Mouse (Mus musculus) heart, embryonic 11.5 days (tissue): Measurements from ENCODE around the gene Rnf128. TPM values are rescaled to one million over a fixed set of nuclear protein-coding genes. Genes with fewer than 3 reads are reported as not detected.

ENCODE experiments used
- ATAC-seq: fragments of 200-750 bp; cut with Nextera tagmentation; replicated peaks from 2 replicates; pipeline ENCODE4 v1.8.0; 2017; ENCODE audit warnings: moderate library complexity; ENCODE audit not compliant: insufficient number of reproducible peaks, low FRiP score, low TSS enrichment
- H3K27ac ChIP-seq: fragments of 300-500 bp; sonication (generic); 2 replicates; pipeline ENCODE4 v1.5.1; 2014; ENCODE audit warnings: mild to moderate bottlenecking, low read depth, low read length
- H3K27me3 ChIP-seq: fragments of 300-500 bp; sonication (generic); 2 replicates; pipeline ENCODE4 v1.6.1; 2014; ENCODE audit warnings: mild to moderate bottlenecking, low read length, mixed read lengths; ENCODE audit not compliant: control insufficient read depth, insufficient read depth
- H3K36me3 ChIP-seq: fragments of 300-500 bp; sonication (generic); 2 replicates; pipeline ENCODE4 v1.6.1; 2014; ENCODE audit warnings: mild to moderate bottlenecking, low read length, moderate library complexity, mixed read lengths; ENCODE audit not compliant: control insufficient read depth, insufficient read depth
- H3K4me1 ChIP-seq: fragments of 300-500 bp; sonication (generic); 2 replicates; pipeline ENCODE4 v1.6.1; 2014; ENCODE audit warnings: low read length; ENCODE audit not compliant: control insufficient read depth, insufficient read depth
- H3K4me2 ChIP-seq: fragments of 300-500 bp; sonication (generic); 2 replicates; pipeline ENCODE4 v1.6.1; 2014; ENCODE audit warnings: mild to moderate bottlenecking, moderate library complexity
- H3K4me3 ChIP-seq: fragments of 300-500 bp; sonication (generic); 2 replicates; pipeline ENCODE4 v1.5.1; 2014; ENCODE audit warnings: low read depth, low read length
- H3K9ac ChIP-seq: fragments of 300-500 bp; sonication (generic); 2 replicates; pipeline ENCODE4 v1.6.1; 2014; ENCODE audit warnings: mild to moderate bottlenecking, low read depth, low read length, moderate library complexity
- H3K9me3 ChIP-seq: fragments of 300-500 bp; sonication (generic); replicated peaks from 2 replicates; pipeline ENCODE4 v1.6.1; 2016; ENCODE audit warnings: low read length; ENCODE audit not compliant: control insufficient read depth
- WGBS: fragments of 180-500 bp; shearing (Covaris S2); extraction: QIAGEN DNeasy Blood & Tissue Kit; methylation state at CpG from one replicate; pipeline ENCODE4 v1.1.7; 2014; ENCODE audit not compliant: insufficient replicate concordance; 5-methylcytosine and 5-hydroxymethylcytosine counted together
- polyA plus RNA-seq: library from polyadenylated mRNA; unstranded; fragments of >200 nt; fragmentation: Nextera tagmentation; extraction: Ambion mirVana; gene quantifications from 2 replicates; pipeline ENCODE4 v1.2.1, GENCODE M21; 2014

Rnf128 gene
- polyA plus RNA-seq, 1 experiment from 2014 or later = 27.6 TPM

DNA sequence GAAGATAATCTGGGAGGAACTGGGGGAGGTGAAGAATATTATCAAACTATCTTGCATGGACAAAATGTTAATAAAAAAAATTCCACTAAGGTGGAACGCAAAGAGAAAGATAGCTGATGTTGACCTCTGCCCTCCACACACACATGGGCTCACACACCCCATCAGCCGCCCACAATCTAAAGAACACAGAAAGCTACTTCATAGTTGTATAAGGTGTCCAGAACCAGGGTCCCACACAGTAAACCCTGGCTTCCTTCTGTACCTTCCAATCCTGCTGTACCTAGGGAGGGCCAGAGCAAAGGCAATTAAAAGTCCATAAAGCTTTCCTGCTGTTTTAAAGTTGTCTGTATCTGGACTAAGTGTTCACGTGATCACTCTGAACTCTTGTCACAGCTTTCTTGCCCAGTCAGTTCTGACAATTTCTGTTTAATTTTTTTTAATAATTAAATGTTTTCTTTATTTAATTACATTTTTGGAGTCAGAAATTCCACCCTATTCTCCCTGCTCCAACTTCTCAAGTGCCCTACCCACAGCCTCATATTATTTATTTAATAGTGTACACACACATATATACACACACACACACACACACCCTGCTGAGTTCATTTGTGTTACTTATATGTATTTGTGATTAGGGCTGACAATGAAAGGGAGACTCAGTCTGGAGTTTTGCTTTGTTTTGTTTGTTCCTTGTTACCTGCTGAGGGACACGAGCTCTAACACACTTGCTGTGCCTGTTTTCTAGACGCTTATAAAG is 25.3 kb upstream of the Rnf128 start:
- Histone ChIP-seq H3K27me3 (no peaks in the 10 kb centered on the region), H3K4me1 (no peaks in the 10 kb centered on the region), H3K36me3 (no peaks in the 10 kb centered on the region), H3K9ac (no peak overlapping the region), H3K4me3 (no peak overlapping the region), H3K9me3 (no peaks in the 10 kb centered on the region), H3K27ac (no peak overlapping the region), H3K4me2 (no peak overlapping the region)
- no peak for ATAC-seq
- WGBS = 71% methylated on average over 5 of the region's 5 CpGs

DNA sequence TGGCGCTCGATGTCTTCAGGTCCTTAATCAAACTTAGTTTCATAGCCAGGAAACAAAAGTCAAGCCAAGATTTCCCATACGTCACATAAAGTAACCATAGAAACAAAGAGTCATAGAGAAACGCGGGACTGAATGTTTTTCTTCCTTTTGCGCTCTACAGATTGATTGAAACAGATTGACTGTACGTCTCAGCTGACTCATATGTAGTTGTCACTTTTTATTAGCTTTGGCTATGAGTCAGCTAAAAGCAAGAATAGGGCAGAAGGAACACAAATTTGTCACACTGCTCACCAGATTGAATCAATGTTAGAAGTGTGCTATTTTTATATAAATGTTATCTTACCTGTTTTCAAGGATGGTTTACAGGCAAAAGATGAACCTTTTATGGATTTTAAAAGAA is 19.4 kb upstream of the Rnf128 start:
- H3K9ac ChIP-seq = no peak overlapping the region
- no peak overlapping the region for H3K4me3 ChIP-seq
- no peaks in the 10 kb centered on the region for H3K27me3 ChIP-seq
- H3K9me3 ChIP-seq = no peaks in the 10 kb centered on the region
- no peak for ATAC-seq
- no peaks in the 10 kb centered on the region for H3K36me3 ChIP-seq
- H3K27ac ChIP-seq = no peak overlapping the region
- no peaks in the 10 kb centered on the region for H3K4me1 ChIP-seq
- no peak overlapping the region for H3K4me2 ChIP-seq
- WGBS = 73% methylated on average over 7 of the region's 7 CpGs

DNA sequence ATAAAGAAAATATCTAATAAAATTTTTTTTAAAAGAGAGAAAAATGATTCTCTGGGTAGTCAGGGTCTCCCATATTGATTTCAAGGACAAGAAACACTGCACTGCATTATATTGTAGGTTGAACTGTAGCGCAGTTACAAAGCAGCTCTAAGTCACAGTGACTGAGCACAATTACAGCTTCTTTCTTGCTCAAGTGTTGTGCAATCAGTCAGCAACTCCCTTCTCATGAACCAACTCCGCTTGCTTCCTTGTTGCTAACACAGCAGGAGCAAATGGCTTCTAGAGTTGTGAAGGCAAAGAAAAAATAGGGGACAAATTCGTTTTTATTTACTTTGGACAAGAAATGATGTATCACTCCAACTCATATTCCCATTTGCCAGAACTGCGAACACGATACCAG is 12.7 kb upstream of the Rnf128 start:
- WGBS = 79% methylated on average over 5 of the region's 5 CpGs
- H3K36me3 ChIP-seq = no peaks in the 10 kb centered on the region
- H3K4me1 ChIP-seq = no peaks in the 10 kb centered on the region
- H3K4me2 ChIP-seq = no peak overlapping the region
- H3K9ac ChIP-seq = no peak overlapping the region
- ATAC-seq = no peak
- H3K4me3 ChIP-seq = no peak overlapping the region
- H3K27me3 ChIP-seq = no peaks in the 10 kb centered on the region
- no peaks in the 10 kb centered on the region for H3K9me3 ChIP-seq
- H3K27ac ChIP-seq = no peak overlapping the region

DNA sequence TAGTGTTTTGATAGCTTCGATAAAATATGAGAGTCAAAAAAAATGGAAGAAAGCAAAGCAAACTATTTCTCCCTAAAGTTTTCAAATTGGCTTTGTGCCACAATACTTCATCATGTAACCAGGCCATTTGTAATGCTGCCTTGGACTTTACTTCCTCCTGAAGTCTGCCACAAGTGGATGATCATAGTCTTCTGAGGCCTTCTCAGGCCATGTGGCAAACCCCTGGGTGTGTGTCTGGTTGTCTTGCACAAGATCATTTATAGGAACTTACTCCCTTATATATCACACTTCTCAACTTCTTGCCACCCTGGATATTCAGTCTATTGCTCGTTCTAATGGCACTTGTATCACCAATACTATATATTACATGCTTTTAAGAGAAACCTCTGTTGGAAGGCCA is 11.0 kb upstream of the Rnf128 start:
- no peaks in the 10 kb centered on the region for H3K36me3 ChIP-seq
- no peak overlapping the region for H3K4me3 ChIP-seq
- no peaks in the 10 kb centered on the region for H3K4me1 ChIP-seq
- ATAC-seq = no peak
- H3K4me2 ChIP-seq = no peak overlapping the region
- 65% methylated on average over 2 of the region's 2 CpGs for WGBS
- no peaks in the 10 kb centered on the region for H3K27me3 ChIP-seq
- H3K9ac ChIP-seq = no peak overlapping the region
- no peaks in the 10 kb centered on the region for H3K9me3 ChIP-seq
- H3K27ac ChIP-seq = no peak overlapping the region

DNA sequence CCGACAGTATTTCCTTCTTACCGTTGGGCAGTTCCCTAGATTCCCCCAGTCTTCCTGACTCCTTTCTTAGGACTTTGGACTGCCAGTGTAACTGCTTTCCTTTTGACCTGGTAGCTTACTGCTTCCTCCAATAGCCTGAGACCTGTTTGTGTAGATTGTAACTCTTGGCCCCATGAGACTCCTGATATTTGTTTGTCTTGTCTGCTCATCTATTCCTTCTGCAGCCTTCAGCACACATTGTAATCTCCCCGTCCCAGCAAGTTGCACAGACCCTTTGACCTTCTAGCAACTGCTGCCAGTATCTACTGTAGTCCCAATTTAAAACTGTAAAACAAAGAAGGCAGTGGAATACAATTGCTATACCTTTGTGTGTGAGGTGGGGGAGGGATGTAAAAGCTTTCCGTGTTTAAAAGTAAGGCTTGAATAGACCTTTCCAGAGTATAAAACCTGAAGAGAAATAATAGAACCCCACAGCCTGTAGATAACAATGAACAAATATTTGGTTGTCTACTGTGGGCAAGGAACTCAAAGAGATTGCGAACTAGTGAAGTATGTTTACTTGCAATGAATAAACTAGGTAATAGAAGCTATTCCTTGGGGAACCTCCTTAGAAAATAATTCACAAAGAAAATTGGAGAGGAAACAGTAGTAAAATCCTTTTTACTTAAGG is 726 bp upstream of the Rnf128 start:
- H3K4me2 ChIP-seq = no peak overlapping the region
- no peak overlapping the region for H3K9ac ChIP-seq
- no peak overlapping the region for H3K27ac ChIP-seq
- H3K27me3 ChIP-seq = no peaks in the 10 kb centered on the region
- 63% methylated on average over 5 of the region's 5 CpGs for WGBS
- ATAC-seq = no peak
- no peaks in the 10 kb centered on the region for H3K4me1 ChIP-seq
- H3K36me3 ChIP-seq = no peaks in the 10 kb centered on the region
- no peak overlapping the region for H3K4me3 ChIP-seq
- no peaks in the 10 kb centered on the region for H3K9me3 ChIP-seq

DNA sequence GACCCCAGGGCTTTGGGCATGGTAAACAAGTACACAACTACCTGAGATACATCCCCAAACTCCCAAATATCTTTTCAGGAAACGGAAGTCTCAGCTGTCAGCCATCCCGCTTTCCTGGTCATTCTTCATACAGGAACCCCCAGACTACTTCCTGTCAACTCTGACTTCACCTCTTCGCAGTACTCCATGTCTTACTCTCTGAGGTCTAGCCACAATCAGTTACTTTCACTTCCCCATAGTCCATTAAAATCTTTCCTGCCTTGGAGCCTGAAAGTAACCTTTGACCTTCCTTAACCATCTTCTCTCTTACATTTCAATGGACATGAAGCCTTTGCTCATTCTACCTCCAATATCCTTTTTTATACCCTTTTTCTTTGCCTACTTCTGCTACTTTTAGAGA is 6.9 kb downstream of the Rnf128 start:
- WGBS = 83% methylated on average over 3 of the region's 3 CpGs
- Histone ChIP-seq H3K4me1 (no peaks in the 10 kb centered on the region), H3K4me3 (no peak overlapping the region), H3K9ac (no peak overlapping the region), H3K9me3 (no peaks in the 10 kb centered on the region), H3K4me2 (no peak overlapping the region), H3K27me3 (no peaks in the 10 kb centered on the region), H3K27ac (no peak overlapping the region), H3K36me3 (no peaks in the 10 kb centered on the region)
- no peak for ATAC-seq

DNA sequence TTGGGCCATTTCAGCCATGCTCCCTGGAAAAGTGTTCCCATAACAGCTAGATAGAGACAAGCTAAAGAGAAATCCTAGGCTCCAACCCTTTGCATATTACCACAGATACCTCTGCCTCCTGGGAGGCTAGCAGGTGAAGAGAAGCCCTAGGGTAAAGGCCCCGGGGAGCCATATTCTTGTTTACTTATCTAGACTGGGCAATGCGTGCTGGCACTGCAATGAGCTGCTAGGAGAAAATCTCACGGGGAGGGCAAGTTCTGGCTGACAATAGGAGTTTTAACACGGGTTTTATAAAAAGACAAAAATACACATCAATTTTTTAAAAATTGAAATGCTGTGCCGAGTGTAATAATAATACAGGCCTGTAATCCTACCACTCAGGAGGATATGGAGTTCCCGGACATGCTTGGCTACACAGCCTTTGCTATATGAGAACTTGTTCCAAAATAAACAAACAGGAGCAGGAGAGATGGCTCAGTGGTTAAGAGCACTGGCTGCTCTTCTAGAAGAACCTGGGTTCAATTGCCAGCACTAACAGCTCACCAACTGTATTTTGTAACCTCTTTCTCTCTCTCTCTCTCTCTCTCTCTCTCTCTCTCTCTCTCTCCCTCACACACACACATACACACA is 15.6 kb downstream of the Rnf128 start:
- H3K9me3 ChIP-seq = no peaks in the 10 kb centered on the region
- no peaks in the 10 kb centered on the region for H3K36me3 ChIP-seq
- H3K4me3 ChIP-seq = no peak overlapping the region
- 65% methylated on average over 6 of the region's 6 CpGs for WGBS
- no peak for ATAC-seq
- H3K4me2 ChIP-seq = no peak overlapping the region
- H3K4me1 ChIP-seq = no peaks in the 10 kb centered on the region
- H3K9ac ChIP-seq = no peak overlapping the region
- H3K27me3 ChIP-seq = no peaks in the 10 kb centered on the region
- H3K27ac ChIP-seq = no peak overlapping the region

DNA sequence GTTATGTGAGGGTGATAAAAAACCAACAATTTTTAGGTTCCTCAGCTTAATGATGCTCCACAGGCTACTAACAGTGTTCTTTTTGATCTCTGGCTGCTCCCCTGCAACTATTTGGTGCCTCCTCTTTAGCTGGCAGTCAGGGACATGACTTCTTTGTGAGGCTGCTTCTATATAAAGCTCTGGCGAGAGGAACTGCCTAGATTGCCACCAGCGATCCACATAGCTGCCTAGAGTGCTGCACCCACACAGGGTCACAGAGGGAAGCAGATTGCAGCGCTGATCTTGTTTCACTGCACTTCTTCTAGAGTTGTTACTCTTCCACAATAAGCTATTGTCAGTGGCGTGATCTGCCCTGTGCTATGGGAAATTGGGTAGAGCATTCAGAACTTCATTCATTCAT is 20.5 kb downstream of the Rnf128 start:
- H3K9me3 ChIP-seq = no peaks in the 10 kb centered on the region
- H3K27ac ChIP-seq = no peak overlapping the region
- H3K4me1 ChIP-seq = no peaks in the 10 kb centered on the region
- WGBS = 33% methylated on average over 4 of the region's 4 CpGs
- no peak overlapping the region for H3K4me3 ChIP-seq
- no peak overlapping the region for H3K9ac ChIP-seq
- no peaks in the 10 kb centered on the region for H3K36me3 ChIP-seq
- no peaks in the 10 kb centered on the region for H3K27me3 ChIP-seq
- no peak overlapping the region for H3K4me2 ChIP-seq
- ATAC-seq = no peak
